Mouse (Mus musculus) spleen, adult 2 months (tissue): ENCODE results near the gene Disp3. TPM values are rescaled to one million over a fixed set of nuclear protein-coding genes. Genes with fewer than 3 reads are reported as not detected.

ENCODE experiments used
- DNase-seq, 2 experiments: peaks; one replicate each; pipeline versions ENCODE4 v3.0.0 to v3.0.0-alpha.2; 2012 to 2021; ENCODE audit warnings: low spot score in 2 of 2, low read depth in 1 of 2
- H3K27ac ChIP-seq: fragments of 200-500 bp; 2 replicates; pipeline ENCODE4 v1.5.1; 2012; ENCODE audit warnings: low read length, inconsistent platforms; ENCODE audit not compliant: insufficient read depth
- H3K27me3 ChIP-seq: fragments of 200-500 bp; 2 replicates; pipeline ENCODE4 v1.6.1; 2012; ENCODE audit warnings: mild to moderate bottlenecking, moderate library complexity, low read length, inconsistent platforms; ENCODE audit not compliant: control insufficient read depth, insufficient read depth
- H3K36me3 ChIP-seq: fragments of 200-500 bp; 2 replicates; pipeline ENCODE4 v1.6.1; 2012; ENCODE audit warnings: mild to moderate bottlenecking, low read length, inconsistent platforms; ENCODE audit not compliant: control insufficient read depth, insufficient read depth
- H3K4me1 ChIP-seq: fragments of 200-500 bp; 2 replicates; pipeline ENCODE4 v1.6.1; 2011; ENCODE audit warnings: inconsistent platforms; ENCODE audit not compliant: control insufficient read depth, insufficient read depth, insufficient read length
- H3K4me3 ChIP-seq: fragments of 200-500 bp; 2 replicates; pipeline ENCODE4 v1.5.1; 2011; ENCODE audit warnings: mild to moderate bottlenecking, inconsistent platforms; ENCODE audit not compliant: insufficient read depth, insufficient read length; ENCODE audit errors: extremely low read depth
- CTCF ChIP-seq: fragments of 200-500 bp; IDR thresholded peaks from 2 replicates; pipeline ENCODE4 v1.5.1; 2011; ENCODE audit warnings: mild to moderate bottlenecking, inconsistent platforms; ENCODE audit not compliant: insufficient read depth, insufficient read length, insufficient replicate concordance; ENCODE audit errors: extremely low read depth
- POLR2A ChIP-seq: fragments of 200-500 bp; IDR thresholded peaks from 2 replicates; pipeline ENCODE4 v1.6.1; 2011; ENCODE audit warnings: low read depth, low read length, inconsistent platforms
- WGBS: fragments of 180-500 bp; shearing (Covaris S2); methylation state at CpG from one replicate; pipeline ENCODE4 v1.1.7; 2018; 5-methylcytosine and 5-hydroxymethylcytosine counted together
- polyA plus RNA-seq: library from polyadenylated mRNA; depleted of rRNA; stranded (reverse); fragments of >200 nt; gene quantifications from 2 replicates; pipeline ENCODE4 v1.2.3, GENCODE M21; 2012

Disp3 gene
- polyA plus RNA-seq, 1 experiment = 0.19 TPM

DNA sequence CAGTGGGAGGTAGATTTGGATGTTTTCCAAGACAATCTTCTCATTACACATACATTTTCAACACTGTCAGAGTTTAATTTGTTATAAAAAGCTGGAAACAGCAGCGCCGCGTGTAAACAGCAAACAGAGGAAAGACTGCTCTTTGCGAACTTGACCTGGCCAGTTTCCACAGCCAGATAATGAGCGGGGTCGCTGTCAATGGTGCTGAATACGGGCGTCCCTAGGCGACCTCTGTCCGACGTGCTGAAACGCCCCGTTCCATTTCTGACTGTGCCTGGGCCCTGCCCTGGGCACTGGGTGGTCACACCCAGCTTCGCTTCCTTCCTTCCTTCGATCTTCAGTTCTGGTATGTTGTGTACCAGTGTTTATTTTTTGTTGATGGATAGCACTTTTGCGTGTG lies 58.1 kb downstream of the Disp3 start:
- Histone ChIP-seq H3K4me1 (no peaks in the 10 kb centered on the region), H3K27ac (no peak overlapping the region), H3K27me3 (no peaks in the 10 kb centered on the region), H3K4me3 (no peak overlapping the region), H3K36me3 (no peaks in the 10 kb centered on the region)
- TF ChIP-seq CTCF (no peak), POLR2A (no peak)
- DNase-seq = no peak
- 8% methylated on average over 16 of the region's 16 CpGs for WGBS

DNA sequence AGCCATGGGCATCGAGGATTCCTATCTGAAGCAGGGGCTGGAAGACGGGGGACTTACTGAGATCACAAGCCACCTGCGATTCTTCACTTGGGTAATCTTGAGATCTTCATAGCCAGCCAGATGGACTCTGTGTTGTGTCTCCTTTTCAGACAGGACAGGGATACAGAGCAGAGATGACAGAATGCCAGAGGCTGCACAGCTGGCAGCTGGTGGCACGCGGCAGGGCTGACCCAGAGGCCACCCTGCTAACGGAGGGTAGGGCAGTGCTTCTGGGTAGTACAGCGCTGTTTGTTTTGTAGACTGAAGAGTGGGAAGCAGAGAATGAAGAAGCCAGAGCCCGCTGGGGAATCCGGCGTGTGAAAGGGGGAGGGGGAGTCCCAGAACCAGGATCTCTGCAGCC lies 64.8 kb downstream of the Disp3 start:
- H3K4me3 ChIP-seq = no peak overlapping the region
- no peak for TF ChIP-seq POLR2A
- TF ChIP-seq CTCF = no peak
- H3K36me3 ChIP-seq = no peaks in the 10 kb centered on the region
- no peak overlapping the region for H3K27ac ChIP-seq
- WGBS = 46% methylated on average over 10 of the region's 10 CpGs
- DNase-seq = no peak
- H3K27me3 ChIP-seq = no peaks in the 10 kb centered on the region
- no peaks in the 10 kb centered on the region for H3K4me1 ChIP-seq

DNA sequence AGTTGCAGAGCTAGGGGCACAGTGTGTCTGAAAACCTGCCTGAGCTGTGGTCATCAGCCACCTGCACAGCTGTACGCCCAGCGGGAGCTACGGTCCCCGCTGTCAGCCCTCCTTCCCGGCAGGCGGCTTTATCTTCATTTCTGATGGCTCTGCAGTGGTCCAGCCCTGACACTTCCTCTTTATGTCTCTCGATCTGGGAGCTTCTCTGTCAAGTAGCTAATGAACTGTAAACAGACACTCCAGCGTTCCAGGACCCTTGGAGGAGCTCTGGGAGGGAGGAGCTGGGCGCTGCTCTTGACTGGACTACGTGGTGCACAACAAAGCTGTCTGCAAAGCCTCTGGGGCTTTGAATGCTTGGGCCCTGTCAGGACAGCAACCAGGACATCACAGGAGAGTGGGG lies 67.1 kb downstream of the Disp3 start:
- TF ChIP-seq CTCF = no peak
- TF ChIP-seq POLR2A = no peak
- no peak overlapping the region for H3K27ac ChIP-seq
- H3K27me3 ChIP-seq = no peaks in the 10 kb centered on the region
- whole genome bisulfite sequencing = 11% methylated on average over 10 of the region's 10 CpGs
- H3K36me3 ChIP-seq = no peaks in the 10 kb centered on the region
- H3K4me3 ChIP-seq = no peak overlapping the region
- no peaks in the 10 kb centered on the region for H3K4me1 ChIP-seq
- no peak for DNase-seq

DNA sequence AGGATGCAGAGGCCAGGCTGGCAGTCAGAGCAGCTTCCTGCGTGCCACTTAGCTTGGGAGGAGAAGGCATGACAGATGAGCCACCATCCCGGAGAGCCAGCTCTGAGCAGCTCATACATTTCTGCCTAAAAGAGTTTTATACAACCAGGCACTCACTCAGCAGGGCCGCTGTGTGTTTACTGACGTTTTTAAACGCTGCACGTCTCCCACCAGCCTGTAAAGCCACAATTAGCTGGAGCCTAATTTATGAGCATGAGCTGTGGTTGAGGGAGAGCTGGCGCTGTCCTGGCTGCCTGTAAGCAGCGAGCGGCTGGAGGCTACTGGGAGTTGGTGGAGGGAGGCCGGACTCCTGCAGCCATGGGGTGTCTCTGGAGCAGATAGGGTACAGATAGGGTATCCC lies 69.5 kb downstream of the Disp3 start:
- TF ChIP-seq POLR2A (no peak), CTCF (no peak)
- 18% methylated on average over 10 of the region's 10 CpGs for WGBS
- H3K27ac ChIP-seq = no peak overlapping the region
- no peaks in the 10 kb centered on the region for H3K36me3 ChIP-seq
- H3K27me3 ChIP-seq = no peaks in the 10 kb centered on the region
- no peak for DNase-seq
- no peaks in the 10 kb centered on the region for H3K4me1 ChIP-seq
- H3K4me3 ChIP-seq = no peak overlapping the region

DNA sequence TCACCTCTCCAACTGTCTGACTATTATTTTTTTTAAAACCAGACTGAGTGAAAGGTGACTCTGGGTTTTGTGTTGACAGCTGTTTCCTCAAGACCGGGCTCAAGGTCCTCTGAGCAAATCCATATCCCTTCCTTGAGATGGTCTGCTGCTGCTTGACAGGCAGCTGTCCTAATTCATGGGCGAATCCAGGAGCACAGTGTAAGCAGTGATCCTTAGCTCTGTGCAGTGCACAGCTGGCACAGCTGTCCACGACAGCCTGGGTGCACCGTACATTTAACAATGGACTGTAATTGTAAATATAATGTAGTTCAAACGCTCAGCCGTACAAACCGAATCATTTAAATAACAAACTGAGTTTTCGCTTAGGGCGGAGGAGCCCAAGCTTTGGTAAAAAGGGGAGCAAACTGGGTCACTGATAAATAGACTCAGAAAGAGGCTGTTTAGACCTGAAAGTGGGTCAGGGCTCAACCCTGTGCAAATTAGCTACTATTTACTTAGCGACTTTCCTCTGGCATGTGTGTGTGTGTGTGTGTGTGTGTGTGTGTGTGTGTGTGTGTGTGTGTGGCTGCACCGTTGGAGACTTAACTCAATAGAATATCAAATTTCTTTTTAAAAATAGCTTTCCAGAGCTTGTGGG lies 72.4 kb downstream of the Disp3 start:
- TF ChIP-seq POLR2A = no peak
- no peak for TF ChIP-seq CTCF
- H3K4me3 ChIP-seq = no peak overlapping the region
- H3K27me3 ChIP-seq = no peaks in the 10 kb centered on the region
- no peak overlapping the region for H3K27ac ChIP-seq
- WGBS = 58% methylated on average over 11 of the region's 11 CpGs
- H3K4me1 ChIP-seq = no peaks in the 10 kb centered on the region
- no peaks in the 10 kb centered on the region for H3K36me3 ChIP-seq
- DNase-seq = no peak

DNA sequence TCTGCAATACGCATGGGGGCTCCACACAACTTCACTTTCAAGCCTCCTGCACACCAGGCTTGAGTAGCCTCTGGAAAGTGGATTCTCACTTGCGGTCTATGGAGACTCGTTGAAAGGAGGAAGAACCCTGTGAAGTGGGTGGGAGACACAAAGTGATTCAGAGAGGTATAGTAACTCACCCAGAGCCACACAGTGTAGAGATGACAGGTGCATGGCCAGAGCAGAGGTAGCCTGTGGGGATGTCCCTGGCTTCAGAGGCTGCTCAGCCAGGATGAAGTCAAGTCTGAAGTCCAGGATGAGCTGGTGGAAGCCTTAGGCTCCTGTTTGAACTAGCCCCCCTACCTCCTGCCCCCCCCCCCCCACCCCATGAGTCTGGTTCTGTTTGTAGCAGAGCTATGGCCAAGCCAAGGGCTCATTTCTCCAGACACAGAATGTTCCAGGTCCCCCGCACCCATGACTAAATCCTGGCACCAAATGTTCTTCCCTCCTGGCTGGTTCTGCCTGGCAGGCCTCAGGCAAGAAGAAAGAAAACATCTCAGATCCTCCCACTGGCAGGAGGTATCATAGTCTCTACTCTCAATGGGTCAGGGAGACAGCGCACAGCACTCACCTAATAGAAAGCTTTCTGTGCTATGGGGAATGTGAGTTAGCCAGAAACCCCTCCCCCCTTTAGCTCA lies 73.2 kb downstream of the Disp3 start:
- H3K4me1 ChIP-seq = no peaks in the 10 kb centered on the region
- no peak for TF ChIP-seq POLR2A
- no peak overlapping the region for H3K4me3 ChIP-seq
- H3K27me3 ChIP-seq = no peaks in the 10 kb centered on the region
- H3K36me3 ChIP-seq = no peaks in the 10 kb centered on the region
- 62% methylated on average over 5 of the region's 5 CpGs for WGBS
- DNase-seq = no peak
- H3K27ac ChIP-seq = no peak overlapping the region

DNA sequence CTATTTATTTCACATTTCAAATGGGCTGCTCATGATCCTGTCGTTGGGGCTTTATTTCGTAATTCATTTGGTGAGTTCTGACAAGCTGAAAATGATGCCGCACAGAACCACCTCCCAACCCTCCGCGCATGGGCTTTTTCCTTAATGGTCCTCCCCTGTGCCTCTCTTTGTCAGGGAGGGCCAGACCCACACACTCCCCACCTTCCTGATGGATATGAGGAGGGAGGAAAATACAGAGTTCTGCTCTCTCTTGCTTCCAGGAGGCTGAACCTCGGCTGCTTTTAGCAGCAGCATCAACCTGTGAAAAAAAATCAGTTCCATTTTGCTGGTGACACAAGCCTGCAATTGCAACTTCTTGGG lies 82.9 kb downstream of the Disp3 start:
- no peak overlapping the region for H3K27ac ChIP-seq
- H3K4me3 ChIP-seq = no peak overlapping the region
- 72% methylated on average over 6 of the region's 6 CpGs for WGBS
- H3K27me3 ChIP-seq = no peaks in the 10 kb centered on the region
- TF ChIP-seq POLR2A (no peak), CTCF (no peak)
- no peaks in the 10 kb centered on the region for H3K36me3 ChIP-seq
- DNase-seq = no peak
- H3K4me1 ChIP-seq = no peaks in the 10 kb centered on the region
